Mouse (Mus musculus): ENCODE measurements around the gene Abhd14b.
A peak's percentile ranks its signal among the peaks of the same experiment; 100 is the strongest.

The Abhd14b gene

DNA sequence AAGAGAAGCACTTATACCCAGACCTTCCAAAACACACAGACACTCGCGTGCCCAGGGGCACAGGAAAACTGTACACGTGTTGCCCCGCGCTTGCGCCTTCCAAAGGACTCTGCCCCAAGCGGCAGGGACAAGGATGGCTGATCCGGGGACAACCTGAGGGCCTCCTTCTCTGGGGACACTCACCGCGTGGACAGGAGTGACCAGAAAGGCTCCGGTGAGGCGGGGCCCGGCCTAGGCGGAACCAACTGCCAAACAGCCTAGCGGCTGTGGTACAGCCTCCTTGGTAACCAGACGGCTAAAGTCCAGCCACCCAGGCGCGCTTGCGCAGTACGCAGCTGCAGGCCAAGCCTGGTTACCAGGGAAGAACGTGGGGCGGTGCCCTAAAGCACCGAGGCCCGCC is at the start of gene Abhd14b, which contains the start of gene Abhd14a:
Abhd14b (plus strand) TSS at position 112 of the 400 bp plus-strand sequence.
Abhd14a (minus strand) TSS at position 331 of the 400 bp plus-strand sequence.
- peak; percentile 96 for DNase-seq

GRCm38 (mm10) chr9:106397733-106398132 is 49.5 kb upstream of the Abhd14b start:
- no peak for DNase-seq

- DNase-seq, result no peak
Observed at GRCm38 (mm10) chr9:106398667-106399311, 48.5 kb upstream of the Abhd14b start.

- DNase-seq, result no peak
Observed at GRCm38 (mm10) chr9:106399808-106400207, 47.5 kb upstream of the Abhd14b start.

DNA sequence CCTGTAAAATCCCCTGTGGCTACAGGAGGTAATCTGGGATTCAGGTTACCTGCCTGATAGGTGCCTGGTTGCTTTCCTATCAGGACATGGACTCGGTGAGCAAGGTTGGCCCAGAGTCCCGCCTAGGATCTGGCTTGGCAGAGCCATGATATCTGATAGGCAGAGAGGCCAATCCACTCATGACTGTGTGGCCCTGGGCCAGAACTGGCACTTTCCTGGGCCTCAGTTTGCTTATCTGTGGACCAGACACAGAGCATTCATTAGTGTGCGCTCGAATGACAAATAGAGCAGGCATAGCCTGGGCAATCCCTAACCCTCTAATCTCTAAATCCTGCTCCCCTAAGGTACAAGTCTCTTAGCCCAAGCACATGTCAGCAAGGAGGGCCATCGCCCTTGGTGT is 45.1 kb upstream of the Abhd14b start:
- no peak for DNase-seq

DNA sequence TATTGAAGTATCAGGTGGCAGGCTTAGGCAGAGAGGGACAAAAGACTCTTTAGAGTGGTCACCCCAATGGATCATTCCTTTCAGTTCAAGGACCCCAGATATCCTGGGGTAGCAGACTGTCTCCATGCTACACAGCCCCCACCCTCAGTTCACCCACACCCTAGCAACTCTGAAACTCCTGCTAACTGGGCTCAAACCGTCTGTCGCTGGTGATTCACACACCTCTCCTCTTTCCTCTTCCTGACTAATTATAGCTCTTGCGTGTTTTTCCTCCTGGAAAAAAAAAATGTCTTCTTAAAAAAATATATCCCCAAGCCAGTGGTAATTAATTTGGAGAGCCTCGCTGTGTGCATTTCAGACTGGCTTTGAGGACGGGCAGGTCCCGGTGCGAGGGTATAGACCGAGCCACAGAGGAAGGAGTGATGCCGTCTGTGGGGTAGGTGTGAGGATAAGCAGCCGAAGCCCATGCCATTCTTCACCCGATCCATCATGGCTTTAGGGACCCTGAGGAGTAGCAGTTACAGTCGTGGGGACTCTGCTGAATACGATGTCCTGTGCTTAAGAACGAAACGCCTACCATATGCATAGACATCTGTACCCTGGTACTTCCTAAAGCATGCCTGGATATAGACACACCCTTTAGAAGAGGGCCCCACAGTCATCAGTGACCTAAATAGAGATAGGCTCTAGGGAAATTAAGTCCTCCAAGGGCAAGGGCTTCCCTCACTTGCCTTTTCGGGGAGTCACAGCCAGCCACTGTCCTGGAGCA is 44.5 kb upstream of the Abhd14b start:
- no peak for DNase-seq

GRCm38 (mm10) chr9:106405275-106405674 is 42.0 kb upstream of the Abhd14b start:
- peak; percentile 35 for DNase-seq

- DNase-seq, result peak; percentile 36
Observed at GRCm38 (mm10) chr9:106406443-106407078, 40.7 kb upstream of the Abhd14b start.

DNA sequence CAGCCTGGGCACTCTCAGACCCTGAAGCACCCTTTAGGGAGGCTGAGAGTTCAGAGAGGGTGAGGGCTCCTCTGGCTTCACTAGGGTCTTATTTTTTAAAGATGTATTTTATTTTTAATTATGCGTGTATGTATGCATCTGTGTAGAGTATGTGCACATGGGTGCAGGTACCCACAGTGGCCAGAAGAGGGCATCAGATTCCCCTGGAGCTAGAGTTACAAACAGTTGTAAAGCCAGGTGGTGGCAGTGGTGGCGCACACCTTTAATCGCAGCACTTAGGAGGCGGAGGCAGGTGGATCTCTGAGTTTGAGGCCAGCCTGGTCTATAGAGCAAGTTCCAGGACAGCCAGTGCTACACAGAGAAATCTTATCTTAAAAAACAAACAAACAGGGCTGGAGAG is 38.2 kb upstream of the Abhd14b start:
- no peak for DNase-seq

DNA sequence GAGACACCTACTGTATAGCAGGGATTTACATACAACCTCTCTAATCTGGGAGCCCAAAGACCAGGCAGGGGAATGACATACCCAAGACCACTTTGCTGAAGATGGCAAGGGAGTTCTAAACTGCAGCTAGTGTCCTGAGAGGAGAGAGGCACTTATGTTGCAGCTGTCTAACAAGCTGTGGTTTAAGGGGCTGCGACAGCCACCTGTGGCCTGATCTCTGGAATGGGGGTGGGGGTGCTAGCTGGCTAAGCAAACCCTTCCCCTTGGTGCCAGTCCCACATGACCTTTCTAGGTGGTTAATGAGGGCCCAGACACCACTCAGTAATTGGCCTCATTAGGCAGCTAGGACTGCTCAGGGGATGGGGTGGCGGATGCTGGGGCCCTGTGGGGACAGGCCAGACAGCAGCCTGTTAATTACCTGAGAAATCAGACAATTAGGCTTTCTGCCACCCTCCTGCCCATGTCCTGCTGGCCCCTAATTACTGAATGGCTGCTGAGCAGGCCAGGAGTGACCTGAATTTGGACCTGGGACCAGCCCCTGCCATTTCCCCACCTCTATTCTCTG is 37.1 kb upstream of the Abhd14b start:
- no peak for DNase-seq

DNA sequence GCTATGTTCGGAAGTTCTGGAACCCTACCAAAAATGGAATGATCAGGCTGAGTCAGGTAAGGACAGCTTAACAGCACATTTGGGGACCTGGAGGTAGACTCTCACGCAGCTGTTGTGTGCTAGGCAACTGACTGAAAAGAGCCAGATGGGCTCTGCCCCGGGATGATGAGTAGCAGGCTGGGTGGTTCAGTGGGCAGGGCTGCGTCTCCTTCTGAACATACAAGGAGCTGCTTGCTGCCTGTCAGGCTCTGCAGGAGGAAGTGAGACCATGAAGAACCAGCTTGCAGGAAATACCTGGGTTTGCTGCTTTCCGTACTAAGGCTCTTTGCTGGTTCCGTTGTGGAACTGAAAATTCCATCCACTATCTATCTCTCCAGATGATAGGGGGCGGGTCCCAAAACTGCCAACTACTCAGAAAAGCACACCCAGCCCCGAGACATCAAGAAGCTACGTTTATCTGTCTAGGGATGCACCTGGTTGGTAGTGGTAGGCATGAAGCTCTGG is 36.1 kb upstream of the Abhd14b start:
- no peak for DNase-seq

DNA sequence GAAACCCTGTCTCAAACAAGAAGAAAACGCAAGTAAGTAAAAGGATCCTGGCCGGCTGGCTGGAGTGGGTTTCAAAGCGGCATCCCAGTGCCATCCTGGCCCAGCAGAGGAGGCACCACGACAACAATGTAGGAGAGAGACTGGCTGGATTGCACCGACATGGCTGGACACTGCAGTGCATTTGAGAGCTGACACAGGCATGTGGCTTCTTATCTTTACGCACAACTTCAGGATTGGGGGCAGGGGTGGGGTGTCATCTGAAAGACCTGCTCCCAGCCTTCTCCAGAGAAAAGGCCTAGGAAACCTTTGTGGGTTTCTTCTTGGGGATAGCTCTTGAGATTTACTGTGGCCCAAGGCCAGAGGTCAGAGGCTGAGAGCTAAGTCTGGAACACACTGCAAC is 35.5 kb upstream of the Abhd14b start:
- no peak for DNase-seq

DNA sequence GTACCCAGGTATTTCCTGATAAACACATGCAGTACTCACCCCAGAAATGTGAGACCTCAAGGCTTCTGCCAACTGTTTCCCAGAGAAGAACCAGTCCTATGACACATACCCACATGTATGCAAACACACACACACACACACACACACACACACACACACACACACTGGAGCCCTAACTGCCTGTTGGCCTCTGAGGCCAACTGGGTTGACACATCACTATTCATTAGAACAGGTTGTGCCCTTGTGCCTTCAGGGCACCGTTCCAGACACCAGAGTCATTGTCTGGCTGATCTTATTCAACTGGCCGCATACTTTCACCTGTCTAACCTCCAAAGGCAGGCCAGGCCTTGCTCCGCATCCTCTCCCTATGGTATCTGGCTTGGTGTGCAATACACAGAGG is 35.0 kb upstream of the Abhd14b start:
- no peak for DNase-seq

GRCm38 (mm10) chr9:106413606-106414005 is 33.7 kb upstream of the Abhd14b start:
- no peak for DNase-seq

DNA sequence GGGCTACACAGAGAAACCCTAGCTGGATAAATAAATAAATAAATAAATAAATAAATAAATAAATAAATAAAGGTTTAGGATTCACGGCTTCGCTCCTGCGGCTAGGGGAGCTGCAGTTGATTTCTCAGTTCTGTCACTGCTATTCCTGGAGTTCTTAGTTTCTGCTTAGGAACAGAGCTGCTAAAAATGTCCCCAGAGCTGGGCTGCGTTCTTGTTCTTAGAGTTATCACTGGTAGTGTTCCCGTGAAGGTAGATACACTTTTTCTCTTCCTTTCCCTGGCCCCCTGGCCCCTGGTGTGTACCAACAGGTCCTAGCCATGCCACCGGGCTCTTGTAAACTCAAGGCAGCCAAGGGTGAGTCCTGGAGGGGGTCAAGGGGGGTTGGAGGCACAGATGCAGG is 30.4 kb upstream of the Abhd14b start:
- no peak for DNase-seq

DNA sequence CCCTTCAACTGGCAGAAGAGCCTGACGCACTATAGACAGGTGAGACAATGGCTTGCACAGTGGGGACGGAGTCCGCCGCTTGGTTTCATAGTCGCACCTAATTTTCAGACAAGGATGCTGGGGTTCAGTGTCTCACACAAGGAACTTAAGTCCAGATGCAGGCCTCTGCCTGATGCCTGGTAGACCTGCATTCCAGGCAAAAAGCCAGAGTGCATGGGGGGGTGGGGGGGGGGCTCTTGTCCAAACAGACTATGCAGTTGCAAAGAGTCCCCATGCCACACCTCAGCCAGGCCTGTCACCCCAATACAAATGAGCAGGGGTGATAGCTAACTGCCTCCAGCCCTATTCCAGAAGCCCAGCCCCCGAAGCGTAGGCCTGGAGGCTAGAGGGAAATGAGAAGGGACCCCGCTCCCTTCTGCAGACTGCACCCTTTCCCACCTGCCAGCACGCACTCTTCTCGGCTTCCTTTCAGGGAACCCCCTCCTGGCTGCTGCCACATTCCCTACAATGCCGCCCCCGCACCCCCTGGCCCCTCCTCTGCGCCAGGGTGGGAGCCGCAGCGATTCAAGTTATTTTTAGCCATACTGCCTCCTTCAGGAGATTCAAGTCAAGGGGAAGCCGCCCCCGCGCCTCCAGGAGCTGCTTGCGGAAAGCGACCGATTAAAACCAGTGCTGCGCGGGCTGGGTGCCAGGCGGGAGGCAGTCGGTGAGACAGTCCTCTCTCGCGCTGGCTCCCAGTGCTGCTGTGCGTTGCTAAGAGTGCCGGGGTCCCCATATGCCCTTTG is 29.2 kb upstream of the Abhd14b start:
- peak; percentile 77 for DNase-seq

DNA sequence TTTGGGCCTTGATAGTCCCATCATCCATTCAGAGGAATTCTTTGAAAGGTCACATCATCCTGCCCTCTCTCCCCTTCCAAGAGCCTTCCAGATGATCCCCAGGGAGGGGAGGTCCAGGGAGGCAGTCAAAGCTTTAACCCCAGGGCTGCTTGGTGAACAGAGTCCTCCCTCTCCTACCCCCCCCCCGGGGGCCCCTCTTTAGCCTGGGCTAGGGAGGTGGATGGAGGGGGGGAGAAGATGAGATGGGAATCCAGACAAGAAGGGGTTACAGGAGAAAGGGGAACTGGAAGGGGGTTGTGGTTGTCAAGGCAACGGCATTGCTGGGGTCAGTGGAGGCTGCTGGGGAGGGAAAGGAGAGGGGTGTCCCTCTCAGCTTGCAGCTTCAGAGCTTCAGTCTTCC is 26.7 kb upstream of the Abhd14b start:
- no peak for DNase-seq

- no peak for DNase-seq
Observed at GRCm38 (mm10) chr9:106421033-106421864, 26.0 kb upstream of the Abhd14b start.

DNA sequence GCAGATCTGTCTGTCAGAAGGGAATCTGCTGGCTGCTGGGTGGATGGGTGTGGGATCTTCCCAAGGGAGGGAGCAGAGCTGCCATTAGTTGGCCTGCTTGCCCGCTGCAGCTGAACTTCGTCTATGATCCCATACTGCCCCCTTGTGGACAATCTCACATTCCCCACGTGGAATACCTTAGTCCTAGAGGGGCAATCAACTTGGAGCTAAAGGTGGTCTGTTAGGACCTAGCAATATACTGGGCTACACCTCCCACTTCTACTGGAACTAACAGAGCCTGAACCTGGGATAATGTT is 25.4 kb upstream of the Abhd14b start:
- DNase-seq, result peak; percentile 88

DNA sequence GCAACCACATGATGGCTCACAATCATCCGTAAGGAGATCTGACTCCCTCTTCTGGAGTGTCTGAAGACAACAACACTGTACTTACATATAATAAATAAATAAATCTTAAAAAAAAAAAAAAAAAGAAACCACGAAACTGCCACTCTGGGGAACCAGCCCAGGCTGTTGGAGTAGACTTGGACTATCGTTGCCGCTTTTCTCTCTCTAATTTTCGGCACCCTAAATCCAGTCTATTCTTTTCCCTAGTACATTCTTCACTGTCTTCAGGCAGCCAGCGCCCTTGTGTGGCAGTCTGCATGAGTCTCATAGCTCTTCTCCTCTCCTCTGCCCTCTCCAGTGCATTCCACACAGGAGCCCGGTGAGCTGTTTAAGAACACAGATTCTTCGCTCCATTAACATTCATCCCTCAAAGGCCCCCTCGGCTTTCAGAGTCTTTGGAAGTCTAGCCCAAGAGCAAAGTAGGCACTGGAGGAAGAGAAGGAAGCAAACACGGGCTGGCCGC is 18.5 kb upstream of the Abhd14b start:
- no peak for DNase-seq

- DNase-seq, result peak; percentile 96
Observed at GRCm38 (mm10) chr9:106429221-106430014, 17.8 kb upstream of the Abhd14b start, which contains the start of gene Rpl29. Gene Rpl29 (plus strand): TSS chr9:106429454.
